Mouse (Mus musculus) liver, postnatal 0 days (tissue): ENCODE data around the gene Ttc21b. TPM values are rescaled to one million over a fixed set of nuclear protein-coding genes. Genes with fewer than 3 reads are reported as not detected.

Source experiments
- ATAC-seq: fragments of 200-750 bp; cut with Nextera tagmentation; 2 replicates; pipeline ENCODE4 v1.8.0; 2017; ENCODE audit warnings: mild to moderate bottlenecking, moderate library complexity
- DNase-seq: peaks from one replicate; pipeline ENCODE4 v3.0.0-alpha.2; 2016
- H3K27ac ChIP-seq: fragments of 300-500 bp; sonication (generic); 2 replicates; pipeline ENCODE4 v1.5.1; 2014; ENCODE audit warnings: antibody characterized with exemption, moderate library complexity, mild to moderate bottlenecking, low read depth
- H3K27me3 ChIP-seq: fragments of 300-500 bp; sonication (generic); 2 replicates; pipeline ENCODE4 v1.6.1; 2014; ENCODE audit warnings: low read length, control low read depth, mixed read lengths; ENCODE audit not compliant: insufficient read depth
- H3K36me3 ChIP-seq: fragments of 300-500 bp; sonication (generic); replicated peaks from 2 replicates; pipeline ENCODE4 v1.6.1; 2014; ENCODE audit warnings: mild to moderate bottlenecking, control low read depth, low read length, moderate library complexity, mixed read lengths; ENCODE audit not compliant: insufficient read depth
- H3K4me1 ChIP-seq: fragments of 300-500 bp; sonication (generic); 2 replicates; pipeline ENCODE4 v1.6.1; 2014; ENCODE audit warnings: antibody characterized with exemption, mild to moderate bottlenecking, control low read depth; ENCODE audit not compliant: insufficient read depth
- H3K4me2 ChIP-seq: fragments of 300-500 bp; sonication (generic); 2 replicates; pipeline ENCODE4 v1.6.1; 2014; ENCODE audit warnings: low read depth, mild to moderate bottlenecking, low read length, moderate library complexity, mixed read lengths
- H3K4me3 ChIP-seq: fragments of 300-500 bp; sonication (generic); 2 replicates; pipeline ENCODE4 v1.5.1; 2014; ENCODE audit warnings: low read depth, low read length
- H3K9ac ChIP-seq: fragments of 300-500 bp; sonication (generic); replicated peaks from 2 replicates; pipeline ENCODE4 v1.6.1; 2014; ENCODE audit warnings: mild to moderate bottlenecking, moderate library complexity
- H3K9me3 ChIP-seq: fragments of 300-500 bp; sonication (generic); 2 replicates; pipeline ENCODE4 v1.6.1; 2016; ENCODE audit warnings: mild to moderate bottlenecking, control low read depth, low read length, mixed read lengths
- CTCF ChIP-seq: sonication (generic); IDR thresholded peaks from 2 replicates; pipeline ENCODE4 v1.5.1; 2016; ENCODE audit warnings: antibody characterized with exemption, low read depth
- EP300 ChIP-seq: IDR thresholded peaks from 2 replicates; pipeline ENCODE4 v1.6.1; 2016; ENCODE audit warnings: antibody characterized with exemption, low read depth, mild to moderate bottlenecking
- WGBS: fragments of 180-500 bp; shearing (Covaris S2); extraction: QIAGEN DNeasy Blood & Tissue Kit; methylation state at CpG from one replicate; pipeline ENCODE4 v1.1.7; 2014; ENCODE audit not compliant: insufficient replicate concordance; 5-methylcytosine and 5-hydroxymethylcytosine counted together
- polyA plus RNA-seq: library from polyadenylated mRNA; unstranded; fragments of >200 nt; fragmentation: Nextera tagmentation; extraction: Ambion mirVana; gene quantifications from 2 replicates; pipeline ENCODE4 v1.2.1, GENCODE M21; 2015

The Ttc21b gene
- polyA plus RNA-seq, 1 experiment from 2014 or later: 0.60 TPM

DNA sequence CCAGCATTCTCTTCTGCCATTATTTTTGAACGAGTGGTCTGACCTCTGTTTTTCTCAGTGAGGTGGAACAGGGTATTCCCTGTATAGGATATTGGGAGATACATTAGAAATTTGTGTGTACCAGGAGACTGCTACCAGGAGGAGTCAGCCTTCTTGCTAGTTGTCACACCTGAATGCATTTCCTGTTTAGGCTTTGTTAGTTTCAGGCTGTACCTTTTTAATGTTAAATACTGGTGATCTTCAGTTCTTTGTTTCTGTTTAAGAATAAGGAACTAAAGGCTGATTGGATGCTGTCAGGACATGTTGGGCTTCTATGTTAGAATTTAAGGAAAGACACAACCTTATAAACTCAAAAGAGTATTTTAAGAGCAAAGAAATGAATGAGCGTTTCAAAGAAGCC is 105.0 kb downstream of the Ttc21b start:
- ATAC-seq (no peak), DNase-seq (no peak)
- Histone ChIP-seq H3K27ac (no peak overlapping the region), H3K9ac (no peak overlapping the region), H3K27me3 (no peaks in the 10 kb centered on the region), H3K4me2 (no peak overlapping the region), H3K4me3 (no peak overlapping the region), H3K4me1 (no peaks in the 10 kb centered on the region), H3K36me3 (no peaks in the 10 kb centered on the region), H3K9me3 (no peaks in the 10 kb centered on the region)
- WGBS: 75% methylated on average over 2 of the region's 2 CpGs
- no peak for TF ChIP-seq CTCF
- no peak for TF ChIP-seq EP300

DNA sequence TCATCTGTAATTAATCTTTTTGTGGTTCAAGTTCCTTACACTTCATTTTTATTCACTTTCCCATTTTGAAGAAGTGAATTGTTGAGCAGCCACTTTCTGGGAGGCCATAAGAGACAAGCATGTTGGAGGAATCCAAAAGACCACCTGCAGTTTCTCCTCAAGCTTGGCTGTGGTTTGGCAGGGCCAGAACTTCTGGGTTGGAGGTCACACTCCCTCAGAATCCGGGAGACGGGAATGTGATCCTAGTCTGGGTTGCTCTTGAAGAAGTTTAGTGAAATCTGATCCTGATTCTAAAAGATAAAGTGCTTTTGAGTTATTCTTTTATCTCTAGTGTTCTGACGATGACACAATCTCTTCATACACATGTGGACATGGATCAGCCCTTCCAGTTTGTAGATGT is 105.9 kb downstream of the Ttc21b start:
- ATAC-seq (no peak), DNase-seq (no peak)
- H3K9me3 ChIP-seq: no peaks in the 10 kb centered on the region
- TF ChIP-seq EP300 (no peak), CTCF (no peak)
- no peaks in the 10 kb centered on the region for H3K27me3 ChIP-seq
- H3K4me3 ChIP-seq: no peak overlapping the region
- H3K9ac ChIP-seq: no peak overlapping the region
- H3K36me3 ChIP-seq: no peaks in the 10 kb centered on the region
- WGBS: 49% methylated on average over 3 of the region's 3 CpGs
- no peaks in the 10 kb centered on the region for H3K4me1 ChIP-seq
- H3K27ac ChIP-seq: no peak overlapping the region
- H3K4me2 ChIP-seq: no peak overlapping the region

DNA sequence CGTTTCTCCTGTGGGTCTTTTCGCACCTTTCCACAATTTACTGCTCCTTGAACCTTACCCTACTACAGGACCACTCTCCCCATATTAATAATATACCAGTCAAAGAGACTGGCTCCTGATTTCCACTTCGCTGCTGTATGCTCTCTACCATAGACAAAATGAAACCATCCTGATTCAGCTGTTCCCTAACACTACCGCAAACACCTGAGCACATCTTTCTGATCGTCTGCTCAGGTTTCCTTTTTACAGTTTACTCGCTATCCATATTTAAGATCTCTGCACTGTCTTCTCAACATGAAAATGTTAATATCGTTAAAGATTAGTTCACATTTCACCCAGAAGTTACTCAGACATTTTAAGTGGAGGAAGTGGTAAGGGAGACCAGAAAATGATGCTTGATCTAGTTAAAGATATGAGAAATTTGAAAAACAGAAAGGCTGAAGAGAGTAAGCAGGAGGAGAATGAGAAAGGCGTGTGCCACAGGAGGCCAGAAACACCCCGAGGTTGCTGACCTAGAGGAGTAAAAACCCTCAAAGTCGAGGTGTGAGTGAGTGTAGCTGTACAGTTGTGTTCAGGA is 107.7 kb downstream of the Ttc21b start:
- H3K36me3 ChIP-seq: no peaks in the 10 kb centered on the region
- 61% methylated on average over 10 of the region's 10 CpGs for WGBS
- no peaks in the 10 kb centered on the region for H3K4me1 ChIP-seq
- no peak overlapping the region for H3K9ac ChIP-seq
- no peak overlapping the region for H3K27ac ChIP-seq
- H3K27me3 ChIP-seq: no peaks in the 10 kb centered on the region
- TF ChIP-seq EP300: no peak
- TF ChIP-seq CTCF: no peak
- no peak overlapping the region for H3K4me3 ChIP-seq
- no peaks in the 10 kb centered on the region for H3K9me3 ChIP-seq
- DNase-seq (no peak), ATAC-seq (no peak)
- no peak overlapping the region for H3K4me2 ChIP-seq

DNA sequence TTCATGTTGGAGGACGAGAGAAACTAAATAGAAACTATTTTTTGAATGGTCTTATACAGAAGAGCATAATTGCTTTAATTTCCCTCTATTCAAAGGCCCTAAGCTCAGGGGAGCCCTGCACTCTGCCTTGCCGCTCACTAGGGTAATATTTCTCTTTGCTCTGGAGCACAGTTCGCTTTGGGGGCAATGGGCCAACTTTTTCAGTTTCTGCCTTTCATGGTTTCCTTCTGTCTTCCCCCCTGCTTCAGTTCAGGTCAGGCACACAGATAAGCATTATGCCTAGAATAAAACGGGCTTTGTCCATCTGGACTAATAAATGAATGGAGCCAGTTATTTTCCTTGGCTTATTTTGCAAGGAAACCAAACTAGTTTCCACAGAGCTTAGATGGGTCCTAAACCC is 109.9 kb downstream of the Ttc21b start:
- Histone ChIP-seq H3K4me3 (no peak overlapping the region), H3K27me3 (no peaks in the 10 kb centered on the region), H3K4me2 (no peak overlapping the region), H3K4me1 (no peaks in the 10 kb centered on the region), H3K9me3 (no peaks in the 10 kb centered on the region), H3K36me3 (no peaks in the 10 kb centered on the region), H3K27ac (no peak overlapping the region), H3K9ac (no peak overlapping the region)
- ATAC-seq (no peak), DNase-seq (no peak)
- WGBS: 67% methylated on average over 4 of the region's 4 CpGs
- no peak for TF ChIP-seq EP300
- TF ChIP-seq CTCF: no peak

DNA sequence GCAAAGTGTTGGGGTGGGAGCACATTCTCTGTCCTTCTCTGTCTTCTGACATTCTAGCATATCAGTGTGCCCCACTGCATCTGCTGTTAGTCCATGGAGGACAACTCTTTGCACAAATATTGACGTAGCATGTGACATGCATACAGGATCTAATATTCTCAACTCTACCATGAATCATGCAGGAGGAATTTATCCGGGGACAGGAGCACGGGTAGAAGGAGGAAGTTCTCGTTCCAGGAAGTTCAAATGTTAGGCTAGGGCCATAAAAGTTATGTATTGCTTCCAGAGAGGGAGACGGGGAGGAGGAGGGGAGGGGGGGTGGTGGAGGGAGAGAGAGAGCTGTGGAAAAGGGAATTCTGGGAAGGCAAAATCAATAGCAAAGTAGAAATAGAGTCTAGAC is 111.6 kb downstream of the Ttc21b start:
- Histone ChIP-seq H3K9ac (no peak overlapping the region), H3K4me3 (no peak overlapping the region), H3K27me3 (no peaks in the 10 kb centered on the region), H3K4me1 (no peaks in the 10 kb centered on the region), H3K27ac (no peak overlapping the region), H3K4me2 (no peak overlapping the region), H3K36me3 (no peaks in the 10 kb centered on the region), H3K9me3 (no peaks in the 10 kb centered on the region)
- ATAC-seq: no peak
- WGBS: 30% methylated on average over 5 of the region's 5 CpGs
- DNase-seq: no peak
- no peak for TF ChIP-seq EP300
- no peak for TF ChIP-seq CTCF

DNA sequence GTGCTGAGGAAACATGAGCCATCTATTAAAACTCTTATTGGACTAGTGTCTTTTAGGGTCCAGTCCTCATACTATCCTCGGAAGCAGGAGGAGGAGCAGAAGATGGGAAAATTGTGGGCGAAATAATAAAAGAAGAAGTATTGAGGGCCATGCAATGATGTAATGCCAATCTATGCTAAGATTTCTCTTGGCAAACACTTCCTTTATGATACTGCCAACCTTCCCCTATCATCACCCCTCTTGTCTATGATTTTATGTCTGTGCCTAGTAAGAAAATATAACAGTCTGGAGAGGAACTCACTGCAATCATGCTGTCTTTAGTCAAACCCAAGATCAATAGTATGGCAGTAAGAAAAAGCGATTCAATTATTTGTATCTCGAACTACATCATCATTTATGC is 113.1 kb downstream of the Ttc21b start:
- H3K4me1 ChIP-seq: no peaks in the 10 kb centered on the region
- no peak for DNase-seq
- H3K4me2 ChIP-seq: no peak overlapping the region
- no peaks in the 10 kb centered on the region for H3K9me3 ChIP-seq
- WGBS: 72% methylated on average over 4 of the region's 4 CpGs
- no peaks in the 10 kb centered on the region for H3K27me3 ChIP-seq
- no peaks in the 10 kb centered on the region for H3K36me3 ChIP-seq
- no peak overlapping the region for H3K9ac ChIP-seq
- TF ChIP-seq EP300: no peak
- no peak overlapping the region for H3K27ac ChIP-seq
- ATAC-seq: no peak
- no peak overlapping the region for H3K4me3 ChIP-seq

DNA sequence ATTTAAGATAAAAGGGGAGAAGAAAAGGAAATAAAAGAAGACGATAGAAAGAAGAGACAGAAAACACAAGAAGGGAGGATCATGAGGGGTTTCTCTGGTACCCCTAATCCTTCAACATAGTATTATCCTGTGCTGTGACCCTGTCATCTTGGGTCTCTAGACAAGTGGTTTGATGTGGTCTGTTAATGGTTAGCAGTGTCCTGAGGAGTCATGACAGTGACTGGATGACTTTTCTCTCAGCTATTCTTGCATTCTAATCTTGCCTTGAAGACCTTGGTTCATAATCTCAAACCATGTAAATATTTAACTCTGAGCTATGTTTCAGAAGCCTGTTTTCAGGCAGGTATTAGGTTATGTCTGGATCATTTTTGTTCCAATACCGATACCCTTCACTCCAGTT is 113.7 kb downstream of the Ttc21b start:
- Histone ChIP-seq H3K36me3 (no peaks in the 10 kb centered on the region), H3K9me3 (no peaks in the 10 kb centered on the region), H3K27me3 (no peaks in the 10 kb centered on the region), H3K27ac (no peak overlapping the region), H3K4me1 (no peaks in the 10 kb centered on the region), H3K4me3 (no peak overlapping the region), H3K4me2 (no peak overlapping the region), H3K9ac (no peak overlapping the region)
- no peak for TF ChIP-seq EP300
- TF ChIP-seq CTCF: no peak
- 72% methylated on average over 2 of the region's 2 CpGs for WGBS
- ATAC-seq (no peak), DNase-seq (no peak)
